Mouse (Mus musculus) urinary bladder, postnatal 4 days (tissue): ENCODE data around the gene Acads.
A peak's percentile ranks its signal among the peaks of the same experiment; 100 is the strongest.
"Not testable (repeated sequence)": the region's sequence is repeated elsewhere in the genome, so short reads cannot be mapped to it uniquely, and the experiment has no call there.

Source experiments
- DNase-seq, 2 experiments: peaks; one replicate each; pipeline ENCODE4 v3.0.0; 2021 to 2022; ENCODE audit warnings: low spot score in 2 of 2

Acads gene

DNA sequence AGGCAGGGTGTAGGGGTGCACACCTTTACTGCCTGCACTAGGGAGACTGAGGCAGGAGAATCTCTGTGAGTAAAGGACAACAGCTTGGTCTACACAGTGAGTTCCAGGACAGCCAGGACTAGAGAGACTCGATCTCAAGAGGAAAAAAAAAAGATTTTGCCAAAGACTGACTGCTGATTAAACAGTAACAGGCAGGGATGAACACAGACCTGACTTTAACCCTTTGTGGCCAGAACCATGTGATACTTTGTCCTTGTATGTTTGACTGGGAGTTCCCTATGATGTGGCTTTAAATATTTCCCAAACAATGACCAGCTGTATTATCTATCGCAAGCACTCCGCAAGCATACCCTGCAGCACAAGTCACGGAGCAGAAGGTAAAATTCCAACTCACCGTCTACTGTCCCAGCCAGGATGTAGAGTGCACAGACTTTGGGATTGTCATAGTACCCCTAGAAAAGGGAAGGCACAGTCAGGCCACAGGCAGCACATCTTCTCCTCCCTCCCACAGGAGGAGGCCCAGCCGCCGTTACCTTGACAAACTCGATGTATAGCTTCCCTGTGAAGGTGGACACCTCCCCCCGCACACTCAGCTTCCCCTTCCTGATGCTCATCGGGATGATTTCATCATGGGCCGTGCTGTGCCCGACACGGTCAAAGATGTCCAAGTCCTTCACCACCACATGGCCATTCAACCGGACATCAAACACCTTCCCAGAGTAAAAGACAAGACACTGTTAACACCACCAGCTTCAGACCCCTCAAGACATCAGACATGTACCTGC, 30.7 kb upstream of the Acads start:
- no peak for DNase-seq

DNA sequence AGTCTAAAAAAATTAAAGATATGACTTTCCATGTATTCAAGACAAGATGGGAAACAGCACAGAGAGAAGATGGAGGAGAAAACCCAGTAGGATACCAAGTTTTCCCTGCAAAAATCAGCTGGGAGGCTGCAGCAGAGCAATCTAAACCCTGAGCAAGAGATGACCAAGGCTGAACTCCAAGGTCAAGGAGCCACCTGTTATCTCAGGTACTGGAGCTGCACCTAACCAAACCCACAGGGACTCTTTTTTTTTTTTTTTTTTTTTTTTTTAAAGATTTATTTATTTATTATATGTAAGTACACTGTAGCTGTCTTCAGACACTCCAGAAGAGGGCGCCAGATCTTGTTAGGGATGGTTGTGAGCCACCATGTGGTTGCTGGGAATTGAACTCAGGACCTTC, 29.7 kb upstream of the Acads start:
- DNase-seq = not testable (repeated sequence)

DNA sequence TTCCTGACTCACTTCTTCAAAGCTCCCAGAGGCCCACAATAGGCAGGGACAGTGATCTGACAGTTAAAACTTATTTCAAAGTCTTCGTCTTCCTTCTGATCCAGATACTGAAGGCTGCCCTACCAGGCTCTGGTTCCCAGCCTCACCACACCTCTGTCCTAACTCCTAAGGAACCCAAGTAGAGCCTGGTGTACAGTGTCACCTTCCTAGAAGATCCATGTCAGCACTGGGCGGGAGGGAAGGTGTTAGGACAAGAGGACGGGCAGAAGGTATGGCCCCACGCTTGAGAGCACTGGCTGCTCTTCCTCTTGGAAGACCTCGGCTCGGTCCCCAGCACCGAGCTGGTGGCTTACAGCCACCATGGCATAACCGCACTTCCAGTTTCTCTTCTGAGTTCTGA, 29.2 kb upstream of the Acads start:
- DNase-seq = no peak

DNA sequence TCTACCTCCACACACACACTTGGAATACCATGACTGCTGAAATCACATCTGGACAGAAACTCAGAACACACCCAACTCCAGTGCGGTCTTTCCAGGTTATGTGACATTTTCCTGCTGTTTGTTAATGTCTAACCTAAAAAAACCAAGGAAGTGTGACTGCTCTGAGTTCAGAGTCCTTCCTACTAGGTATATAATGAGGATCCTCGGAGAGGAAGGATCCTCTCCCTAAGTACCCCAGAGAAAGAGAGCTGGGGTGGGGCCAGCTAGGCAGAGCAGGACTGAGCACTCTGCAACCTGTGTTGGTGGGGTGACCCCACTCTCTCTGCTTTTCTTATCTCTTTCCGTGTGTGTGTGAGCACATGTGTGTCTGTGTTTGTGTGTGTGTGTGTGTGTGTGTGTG, 28.2 kb upstream of the Acads start:
- no peak for DNase-seq

DNA sequence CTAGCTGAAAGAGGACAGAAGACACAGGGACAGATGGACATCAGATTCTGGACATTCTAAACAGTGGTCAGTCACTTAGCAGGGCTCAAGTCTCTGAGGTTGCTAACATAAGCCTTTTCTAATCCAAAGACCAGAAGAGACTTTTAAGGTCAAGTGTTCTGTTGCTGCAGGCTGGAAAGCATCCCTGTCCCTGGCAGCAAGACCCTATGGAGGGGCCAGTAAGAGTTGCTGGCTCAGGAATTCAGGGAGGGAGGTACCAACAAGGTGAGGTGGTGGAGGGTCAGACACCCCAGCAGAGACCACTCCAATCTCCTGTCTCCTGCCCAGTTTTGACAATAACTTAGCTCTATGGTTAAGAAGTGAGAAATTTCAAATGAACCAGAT, 27.6 kb upstream of the Acads start:
- no peak for DNase-seq

DNA sequence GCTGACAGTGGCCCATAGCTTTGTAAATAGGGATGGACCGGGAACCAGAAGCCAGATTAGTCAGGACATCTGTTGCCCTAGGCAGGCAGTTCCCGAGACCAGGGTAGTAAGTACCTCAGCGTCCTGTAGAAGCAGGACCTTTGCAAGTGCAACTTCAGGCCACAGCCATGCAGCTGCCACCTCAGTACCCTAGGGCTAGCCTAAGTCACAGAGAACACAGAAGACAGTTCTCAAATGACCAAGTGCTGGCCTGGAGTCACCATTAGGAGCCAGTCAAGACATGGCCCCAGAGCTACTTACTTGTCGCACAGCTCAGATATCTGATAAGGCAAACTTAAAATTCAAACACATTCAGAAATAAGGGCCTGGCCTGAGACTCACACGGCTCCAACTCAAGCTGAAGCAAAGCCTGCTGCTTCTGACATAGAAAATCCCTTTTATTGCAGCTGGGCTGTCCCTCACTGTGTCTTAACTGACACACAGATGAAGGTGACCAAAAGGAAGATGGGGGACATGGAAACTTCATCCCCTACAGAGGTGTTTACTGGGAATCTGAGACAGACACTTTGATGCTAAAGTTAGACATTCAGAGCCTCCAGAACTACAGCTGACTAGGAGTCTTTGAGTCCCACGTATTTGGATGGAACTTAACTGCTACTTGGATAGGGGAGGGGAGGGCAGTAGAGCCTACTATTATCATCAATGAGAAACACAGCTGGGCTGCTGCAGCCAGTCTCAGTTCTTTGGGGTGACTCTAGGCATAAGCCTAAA, 27.0 kb upstream of the Acads start:
- DNase-seq = no peak

DNA sequence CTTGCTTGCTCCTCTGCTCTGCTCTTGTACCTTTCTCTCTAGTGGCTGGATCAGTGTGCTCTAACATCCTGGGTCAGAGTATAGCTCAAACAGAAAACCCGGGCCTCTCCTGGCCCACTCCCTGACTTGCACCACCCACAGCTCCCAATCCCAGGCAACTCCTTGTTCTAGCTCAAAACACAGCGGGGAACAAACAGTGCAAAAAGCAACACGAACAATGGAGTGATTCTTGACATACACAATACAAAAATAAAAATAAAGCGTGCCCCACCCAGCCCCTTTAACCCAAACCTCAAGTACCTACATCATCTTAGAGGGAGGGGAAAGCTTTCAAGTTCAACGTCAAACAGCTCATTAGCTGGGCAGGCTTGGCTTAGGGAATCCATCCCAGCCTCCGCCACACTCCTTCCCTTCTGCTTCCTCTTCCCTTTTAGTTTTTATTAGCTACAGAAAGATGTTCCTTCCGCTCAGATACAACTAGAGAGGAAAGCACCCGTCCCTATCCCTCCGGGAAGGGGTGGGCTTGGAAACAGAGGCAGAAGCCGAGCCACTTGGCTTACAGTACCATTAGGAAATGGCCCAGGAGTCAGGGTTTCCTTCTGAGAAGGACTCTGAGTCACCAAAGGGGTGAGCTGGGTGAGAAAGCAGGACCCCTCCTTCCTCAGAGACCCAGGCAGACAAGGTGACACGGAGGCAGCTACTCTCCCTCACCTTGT, 26.3 kb upstream of the Acads start:
- no peak for DNase-seq

DNA sequence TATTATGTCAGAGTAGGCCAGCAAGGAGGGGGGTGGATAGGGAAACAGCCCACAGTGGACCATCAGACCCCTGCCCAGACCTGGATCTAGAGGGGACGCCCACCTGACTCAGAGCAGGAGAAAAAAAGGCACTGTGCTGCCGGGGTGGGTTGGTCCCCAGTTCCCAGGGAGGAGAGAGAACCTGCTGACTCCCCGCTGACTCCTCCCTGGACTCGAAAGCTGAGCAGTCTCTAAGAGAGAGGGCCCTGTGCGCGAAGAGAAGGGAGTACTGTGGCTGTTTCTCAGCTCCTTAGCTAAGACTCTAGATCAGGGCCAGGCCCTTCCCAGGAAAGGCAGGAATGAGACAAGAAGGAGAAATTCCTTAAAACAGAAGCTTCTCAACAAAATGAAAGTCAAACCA, 25.3 kb upstream of the Acads start:
- no peak for DNase-seq

DNA sequence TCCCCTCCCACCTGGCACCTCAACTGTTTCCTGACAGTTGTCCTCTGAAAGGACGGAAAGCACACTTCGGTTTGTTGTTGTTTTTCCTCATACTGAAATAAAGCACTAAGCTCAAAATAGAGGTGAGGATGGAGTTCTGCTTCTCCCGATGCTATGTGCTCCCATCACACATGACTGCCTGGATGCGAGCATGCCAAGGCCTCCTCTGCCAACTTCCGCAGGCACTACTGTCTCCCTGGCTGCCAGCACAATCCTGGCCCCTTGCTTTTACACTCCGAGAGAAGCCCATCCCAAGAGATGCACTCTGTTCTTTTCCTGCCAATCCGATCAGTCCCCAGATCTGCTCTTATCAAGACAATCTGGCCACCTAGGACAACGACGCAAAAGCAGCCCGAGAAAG, 24.4 kb upstream of the Acads start:
- DNase-seq = no peak

DNA sequence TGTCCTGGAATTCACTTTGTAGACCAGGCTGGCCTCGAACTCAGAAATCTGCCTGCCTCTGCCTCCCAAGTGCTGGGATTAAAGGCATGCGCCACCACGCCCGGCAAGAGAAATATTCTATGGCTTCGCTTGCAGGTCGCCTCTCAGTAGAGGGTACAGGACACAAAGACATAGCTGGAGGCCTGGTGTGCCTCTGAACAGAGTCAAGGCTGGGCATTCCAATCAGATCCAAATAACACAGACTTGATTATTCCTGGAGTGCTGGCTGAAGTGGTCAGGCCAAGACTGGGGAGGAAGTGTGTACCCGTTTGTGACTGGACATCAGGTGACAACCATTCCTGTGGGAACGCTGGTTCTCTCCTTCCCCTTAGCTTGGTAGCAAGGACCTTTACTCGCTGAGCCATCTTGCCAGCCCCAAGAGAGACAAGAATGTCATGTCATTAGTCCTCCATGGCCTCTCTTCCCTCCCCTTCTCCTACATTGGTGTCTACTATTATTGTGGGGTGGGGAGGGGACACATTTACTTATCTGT, 23.1 kb upstream of the Acads start:
- no peak for DNase-seq

DNA sequence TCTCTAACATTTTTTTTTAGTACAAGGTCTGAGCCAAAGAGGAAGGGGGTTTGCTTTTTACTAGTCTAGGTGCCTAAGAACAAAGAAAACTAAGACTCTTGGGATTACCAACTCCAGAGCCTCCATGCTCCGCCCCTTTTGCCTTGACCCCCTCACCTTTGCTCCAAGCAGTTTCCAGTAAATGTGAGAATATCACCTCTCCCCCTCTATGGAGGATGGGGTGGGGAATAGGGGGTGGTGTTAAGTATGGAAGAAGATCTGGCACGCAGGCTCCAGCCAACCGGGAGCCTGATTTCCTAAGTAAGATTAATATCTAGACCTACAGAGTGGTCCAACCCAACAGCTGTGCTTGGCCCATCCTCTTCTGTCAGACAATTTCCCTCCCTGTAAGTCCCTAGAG, 21.6 kb upstream of the Acads start:
- no peak for DNase-seq

DNA sequence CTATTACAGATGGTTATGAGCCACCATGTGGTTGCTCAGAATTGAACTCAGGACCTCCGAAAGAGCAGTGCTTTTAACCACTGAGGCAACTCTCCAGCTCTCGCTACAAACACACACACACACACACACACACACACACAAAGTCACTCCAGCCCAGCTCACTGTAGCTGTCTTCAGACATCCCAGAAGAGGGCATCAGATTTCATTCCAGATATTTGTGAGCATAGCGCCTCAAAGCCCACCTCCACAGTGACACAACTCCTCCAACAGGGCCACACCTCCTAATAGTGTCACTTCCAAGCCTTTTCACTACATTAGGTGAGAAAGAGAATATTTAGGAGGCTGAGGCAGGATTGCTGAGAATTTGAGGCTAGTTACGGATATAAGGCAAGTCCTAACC, 20.0 kb upstream of the Acads start:
- DNase-seq = no peak

DNA sequence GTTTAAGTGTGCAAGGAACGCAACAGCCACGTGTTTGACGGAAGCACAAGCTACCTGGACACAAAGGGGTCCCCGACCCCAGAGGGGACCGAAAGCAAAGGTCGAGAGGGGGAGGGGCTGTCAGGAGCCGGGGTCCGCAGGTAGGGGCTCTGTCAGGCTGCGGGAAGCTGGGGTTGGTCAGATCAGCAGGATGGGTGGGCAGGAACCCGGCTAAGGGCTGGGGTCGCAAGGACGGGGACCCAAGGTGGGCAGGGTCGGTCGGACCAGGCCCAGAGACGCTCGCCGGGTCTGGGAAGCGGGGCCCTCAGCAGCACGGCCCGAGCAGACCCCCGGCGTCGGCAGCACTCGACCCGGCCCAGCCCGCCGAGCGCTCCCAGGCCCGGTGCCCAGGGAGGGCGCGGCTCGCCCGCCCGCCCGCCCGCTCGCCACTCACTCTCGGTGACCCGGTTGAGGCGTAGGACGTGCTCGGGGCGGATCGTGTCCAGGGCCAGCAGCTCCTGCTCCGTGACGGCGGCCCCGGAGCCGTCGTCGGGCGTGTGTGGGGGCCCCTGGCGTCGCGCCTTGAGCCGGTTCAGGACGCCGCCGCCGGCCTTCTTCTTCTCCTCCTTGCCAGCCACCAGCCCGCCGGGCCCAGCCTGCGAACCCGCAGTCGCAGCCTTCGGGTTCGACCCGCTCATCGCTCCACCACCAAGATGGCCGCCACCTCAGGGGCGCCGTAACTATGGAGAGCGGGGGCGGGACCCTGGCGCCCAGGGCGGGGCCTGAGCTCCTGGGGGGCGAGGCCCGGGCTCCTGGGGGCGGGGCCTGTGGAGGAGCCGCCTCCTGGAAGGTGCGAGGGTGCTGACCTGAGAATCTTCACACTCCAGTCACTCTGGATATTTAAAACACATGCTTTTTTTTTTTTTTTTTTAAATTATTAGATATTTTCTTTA, 15.4 kb upstream of the Acads start, which contains the start of gene Unc119b:
TSS of gene Unc119b (minus strand) at position 742 of the 932 bp plus-strand sequence.
- DNase-seq = peak; percentile 86 to 89

DNA sequence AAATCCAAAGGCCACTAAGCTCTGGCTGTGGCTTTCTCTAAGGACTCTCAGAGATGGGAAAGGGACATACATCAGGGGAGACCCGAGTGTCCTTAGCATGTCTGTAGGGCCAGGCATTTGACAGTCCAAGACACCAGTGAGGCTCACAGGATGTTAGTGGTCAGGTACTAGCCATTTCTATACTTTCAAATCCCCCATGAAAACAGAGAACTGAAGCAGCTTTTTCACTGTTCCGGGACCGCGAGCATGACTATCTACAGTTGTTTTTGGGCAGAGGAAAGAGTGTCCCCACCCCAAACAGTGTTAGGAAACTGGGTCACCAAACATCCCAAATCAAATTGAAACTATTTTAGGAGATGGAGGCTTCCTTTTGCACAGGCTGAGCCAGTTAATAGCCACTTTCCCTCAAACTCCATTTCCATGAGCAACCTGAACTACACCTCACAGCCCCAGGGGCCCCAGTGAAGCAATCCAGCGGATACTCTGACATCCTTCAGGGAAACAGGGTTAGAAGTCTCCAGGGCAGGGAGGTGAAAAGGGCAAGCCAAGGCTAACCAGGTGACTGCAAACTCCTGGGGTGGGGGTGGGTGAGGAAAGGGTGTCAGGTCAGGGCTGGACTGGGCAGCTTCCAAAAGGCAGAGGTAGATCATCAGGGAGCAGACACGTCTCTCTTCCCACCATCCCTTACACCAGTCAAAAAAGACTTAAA, 14.4 kb upstream of the Acads start:
- DNase-seq = no peak

DNA sequence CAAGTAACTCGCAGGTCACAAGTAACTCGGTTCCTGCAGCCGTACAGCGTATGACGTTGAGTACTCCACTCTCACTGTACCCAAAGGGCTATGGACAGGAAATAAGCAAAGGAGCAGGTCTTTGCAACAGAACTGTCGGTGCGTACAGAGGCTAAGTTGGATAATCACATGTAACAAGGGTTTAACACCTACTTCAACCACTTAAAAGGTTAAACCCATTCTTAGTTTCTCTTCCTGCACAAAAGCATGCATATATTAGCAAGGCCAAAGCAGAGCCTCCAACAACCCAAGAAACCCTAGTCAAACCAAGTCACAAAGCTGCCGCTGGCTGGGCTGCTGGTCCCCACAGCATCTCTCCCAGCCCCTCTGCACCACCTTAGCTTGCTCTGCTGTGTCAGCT, 13.3 kb upstream of the Acads start:
- DNase-seq = no peak

DNA sequence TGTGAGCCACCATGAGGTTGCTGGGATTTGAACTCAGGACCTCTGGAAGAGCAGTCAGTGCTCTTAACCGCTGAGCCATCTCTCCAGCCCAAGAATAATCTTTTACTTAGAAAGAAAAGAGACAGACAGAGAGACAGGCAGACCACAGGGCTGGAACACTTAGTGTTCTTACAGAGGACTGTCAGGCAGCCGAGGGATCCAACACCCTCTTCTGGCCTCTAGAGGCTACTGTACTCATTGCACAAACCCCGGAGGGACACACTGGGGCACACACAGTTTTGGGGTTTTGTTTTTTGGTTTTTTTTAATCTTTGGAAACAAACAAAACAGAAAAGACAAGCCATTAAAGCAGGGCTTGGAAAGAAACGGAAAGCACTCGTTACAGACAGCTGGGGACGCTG, 10.2 kb upstream of the Acads start:
- DNase-seq = no peak

DNA sequence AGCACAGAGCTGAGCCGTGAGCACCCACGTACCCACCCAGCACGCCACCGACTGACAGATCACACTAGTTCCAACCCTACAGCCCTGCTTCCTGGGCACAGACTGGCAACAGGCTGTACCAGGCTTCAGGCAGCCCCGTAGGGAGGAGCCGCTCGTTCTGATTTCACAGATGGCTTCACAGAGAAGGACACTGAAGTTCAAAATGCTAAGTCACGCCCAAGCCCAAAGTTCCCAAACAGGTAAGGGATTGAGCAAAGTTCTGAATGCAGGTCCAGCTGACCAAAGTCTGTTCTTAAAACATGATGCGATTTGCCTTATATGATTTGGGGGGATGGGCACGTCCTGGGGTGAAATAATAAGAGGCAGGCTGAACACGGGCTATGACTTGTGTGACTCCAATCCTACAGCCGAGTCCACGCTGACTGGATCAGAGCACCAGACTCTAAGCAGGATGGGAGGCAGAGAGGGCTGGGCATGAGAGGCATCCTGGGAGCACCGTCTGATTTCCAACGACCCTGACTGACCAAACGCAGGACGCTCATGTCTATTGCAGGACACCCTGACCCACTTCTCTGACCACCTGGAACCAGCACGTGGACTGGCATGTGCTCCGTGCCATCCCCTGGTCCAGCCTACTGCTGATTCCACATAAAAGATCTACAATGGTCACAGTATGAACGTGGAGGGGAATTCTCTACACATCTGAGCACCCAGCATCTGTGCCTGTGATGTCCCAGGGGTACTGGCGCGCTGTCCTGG, 8.5 kb upstream of the Acads start:
- no peak for DNase-seq

DNA sequence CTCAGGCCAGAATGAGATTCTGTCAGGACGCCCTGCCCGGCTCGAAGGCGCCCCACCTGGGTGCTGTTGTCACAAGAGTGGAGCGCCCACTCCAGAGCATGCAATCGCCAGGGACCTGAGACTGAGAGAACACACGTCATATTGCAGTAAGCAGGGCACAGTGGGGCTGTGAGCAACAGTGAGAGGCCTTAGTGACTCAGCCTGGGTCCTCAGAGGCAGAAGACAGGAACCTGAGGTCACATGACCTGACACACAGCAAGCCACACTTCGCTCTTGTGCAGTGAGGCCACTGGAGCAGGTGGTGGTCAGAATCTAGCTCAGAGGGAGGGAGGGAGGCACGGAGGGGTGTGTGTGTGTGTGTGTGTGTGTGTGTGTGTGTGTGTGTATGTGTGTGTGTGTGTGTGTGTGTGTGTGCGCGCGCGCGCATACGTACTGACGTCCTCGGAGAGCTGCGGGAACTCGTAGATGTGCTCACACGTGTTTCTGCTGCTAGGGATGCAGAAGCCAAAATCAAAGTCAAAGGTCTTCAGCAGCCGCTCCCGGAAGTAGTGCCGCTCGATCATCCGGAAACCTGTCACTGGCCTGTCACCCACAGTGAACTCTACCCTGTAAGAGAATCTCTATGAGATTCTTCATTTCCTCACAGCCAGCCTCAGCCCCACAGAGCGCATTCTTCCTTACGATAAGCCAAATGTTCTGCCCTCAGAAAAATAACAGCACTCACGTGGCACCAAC, 7.6 kb upstream of the Acads start:
- no peak for DNase-seq

DNA sequence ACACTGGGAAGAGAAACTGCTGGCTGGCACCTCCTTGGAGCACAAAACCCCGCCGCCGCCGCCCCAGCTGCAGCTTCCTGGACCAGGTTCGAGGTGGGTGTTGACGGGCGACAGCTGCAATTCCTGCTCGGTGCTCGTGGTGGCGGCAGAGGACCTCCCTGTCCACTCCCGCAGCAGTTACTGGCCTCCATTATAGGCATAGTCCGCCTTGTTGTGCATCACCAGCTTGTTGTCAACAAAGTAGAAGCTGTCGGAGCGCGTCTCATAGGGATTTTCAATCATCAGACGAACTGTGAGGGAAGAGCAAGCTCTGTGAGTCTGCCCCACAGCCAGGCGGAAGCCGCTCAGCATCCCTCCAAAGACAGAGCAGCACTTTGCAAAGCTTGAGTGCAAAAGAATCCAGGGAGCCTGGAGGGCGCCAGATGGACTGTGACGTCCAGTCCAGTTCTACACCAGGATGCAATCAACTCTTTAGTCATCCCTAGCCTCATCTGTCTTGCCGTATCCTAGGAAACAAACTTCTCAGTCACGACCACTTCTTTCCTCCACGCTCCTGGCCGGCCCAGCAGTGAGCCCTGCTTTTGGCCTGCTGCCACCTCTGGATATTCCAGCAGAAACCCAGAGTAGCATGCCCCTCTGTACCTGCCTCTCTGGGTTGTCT, 6.2 kb upstream of the Acads start:
- DNase-seq = peak; percentile 76 to 86
